Mouse (Mus musculus): ENCODE results near the gene Sfxn4.
"Not testable (repeated sequence)": the region's sequence is repeated elsewhere in the genome, so short reads cannot be mapped to it uniquely, and the experiment has no call there.

Gene Sfxn4

GRCm38 (mm10) chr19:60860868-60861700 lies at the start of gene Sfxn4:
Gene Sfxn4 (minus strand): TSS chr19:60861479.
- peak; percentile 87 for DNase-seq

DNA sequence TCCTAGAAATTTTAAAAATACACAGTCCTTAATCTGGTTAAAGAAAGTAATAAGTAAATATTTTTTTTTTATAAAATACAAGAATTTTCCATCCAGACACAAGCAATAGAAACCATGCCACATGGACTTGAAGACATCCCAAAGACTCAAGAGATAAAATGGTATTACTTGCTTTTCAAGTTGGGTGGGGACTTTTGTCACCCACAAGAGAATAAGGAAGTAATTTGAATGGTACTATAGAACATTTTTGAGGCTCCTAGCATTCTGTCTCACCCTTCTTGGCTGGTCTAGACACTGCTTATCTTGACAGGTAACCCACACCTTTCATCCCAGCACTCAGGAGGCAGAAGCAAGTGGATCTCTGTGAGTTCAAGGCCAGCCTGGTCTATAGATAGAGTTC lies 49.0 kb upstream of the Sfxn4 start:
- DNase-seq, result no peak

DNA sequence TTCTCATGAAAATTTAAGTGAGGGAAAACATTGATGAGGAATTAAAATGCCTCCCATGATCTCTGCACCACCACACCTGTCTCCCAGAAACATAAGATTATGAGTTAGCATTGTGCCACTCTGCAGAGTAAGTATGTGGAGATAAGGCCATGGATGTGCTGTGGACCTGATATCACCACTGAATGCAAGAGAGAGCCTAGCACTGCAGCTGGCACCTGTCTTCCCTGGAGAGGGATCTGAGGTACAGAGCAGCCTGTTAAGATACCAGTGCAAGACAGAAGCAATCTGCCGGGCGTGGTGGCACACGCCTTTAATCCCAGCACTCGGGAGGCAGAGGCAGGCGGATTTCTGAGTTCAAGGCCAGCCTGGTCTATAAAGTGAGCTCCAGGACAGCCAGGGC lies 44.2 kb upstream of the Sfxn4 start:
- DNase-seq, result no peak

DNA sequence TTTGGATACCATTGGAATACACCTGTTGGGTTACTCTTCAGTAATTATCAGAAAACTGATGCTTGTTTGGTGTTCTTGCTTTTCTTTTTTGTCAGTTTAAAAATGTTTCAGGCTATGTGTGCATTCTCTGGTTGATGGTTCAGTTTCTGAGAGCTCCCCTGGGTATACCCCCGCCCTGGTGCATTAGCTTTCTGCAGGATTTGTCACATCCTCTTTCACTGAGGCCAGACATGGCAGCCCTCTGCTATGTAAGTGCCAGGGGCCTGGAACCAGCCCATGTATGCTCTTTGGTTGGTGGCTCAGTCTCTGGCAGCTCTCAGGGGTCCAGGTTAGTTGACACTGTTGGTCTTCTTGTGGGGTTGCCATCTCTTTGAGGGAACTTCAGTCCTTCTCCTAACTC lies 42.7 kb upstream of the Sfxn4 start:
- DNase-seq, result no peak

DNA sequence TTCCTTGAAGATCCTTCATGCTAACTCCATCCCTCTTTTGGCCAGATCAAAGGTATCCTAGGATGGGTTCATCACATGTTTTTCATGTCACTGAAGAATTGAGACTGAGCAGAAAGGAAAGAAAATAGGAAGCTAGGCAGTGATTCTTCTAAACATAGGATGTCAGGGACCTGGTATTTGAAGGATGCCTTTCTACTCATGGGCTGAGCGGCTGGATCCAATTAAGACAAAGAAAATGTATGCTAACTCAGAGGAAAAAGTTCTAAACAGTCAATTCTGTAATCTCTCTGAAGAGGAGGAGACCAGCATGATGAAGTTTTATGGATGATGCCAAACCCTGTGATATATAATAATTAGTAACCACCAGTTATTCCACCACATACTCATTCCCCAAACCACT lies 41.9 kb upstream of the Sfxn4 start:
- DNase-seq, result no peak

GRCm38 (mm10) chr19:60895251-60895880 lies 34.1 kb upstream of the Sfxn4 start:
- DNase-seq, result no peak

- DNase-seq, result peak; percentile 67
Measured at GRCm38 (mm10) chr19:60891934-60892547, 30.8 kb upstream of the Sfxn4 start.

DNA sequence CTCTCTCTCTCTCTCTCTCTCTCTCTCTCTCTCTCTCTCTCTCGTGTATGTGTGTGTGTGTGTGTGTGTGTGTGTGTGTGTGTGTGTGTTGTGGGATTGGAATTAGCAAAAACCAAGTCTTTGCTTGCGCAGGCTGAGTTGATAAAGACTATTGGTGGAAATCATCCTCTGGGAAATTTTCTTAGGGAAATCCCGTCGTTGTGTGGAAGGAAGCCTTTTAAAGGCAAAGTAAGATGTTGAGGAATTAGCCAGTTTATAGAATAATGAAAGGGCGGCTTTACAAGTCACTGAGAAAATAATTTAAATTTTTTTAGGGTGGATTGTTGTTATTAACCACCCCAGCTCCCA lies 29.8 kb upstream of the Sfxn4 start:
- DNase-seq, result no peak

DNA sequence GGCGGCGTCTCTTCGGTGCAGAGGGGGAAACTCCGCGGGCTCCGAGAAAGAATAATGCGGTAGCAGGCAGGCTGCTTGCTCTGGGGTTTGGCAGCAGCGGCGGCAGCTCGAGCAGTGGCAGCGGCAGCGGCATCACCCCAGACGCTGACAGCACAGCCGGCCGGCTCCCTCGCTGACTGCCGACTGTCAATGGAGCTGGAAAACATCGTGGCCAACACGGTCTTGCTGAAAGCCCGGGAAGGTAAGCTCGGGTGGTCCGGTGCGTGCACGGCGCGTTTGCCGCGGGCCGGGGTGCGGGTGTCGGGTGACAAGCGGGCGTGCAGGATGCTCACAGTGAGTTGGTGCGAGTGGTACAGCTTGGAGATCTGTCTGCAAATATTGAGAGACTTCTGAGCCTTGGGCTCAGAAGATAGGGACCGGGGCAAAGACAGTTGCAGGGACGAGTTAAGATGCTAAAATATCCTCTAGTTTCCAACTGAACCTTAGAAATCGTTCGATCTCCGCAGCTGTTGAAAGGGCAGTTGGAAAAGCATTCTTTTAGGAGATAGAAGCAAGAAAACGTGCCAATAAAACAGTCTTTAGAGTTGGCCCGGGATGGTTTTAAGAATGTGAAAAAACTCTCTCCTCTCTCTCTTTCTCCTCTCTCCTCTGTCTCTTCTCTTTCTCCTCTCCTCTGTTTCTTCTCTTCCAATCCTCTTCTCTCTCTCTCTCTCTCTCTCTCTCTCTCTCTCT lies 29.3 kb upstream of the Sfxn4 start:
- peak; percentile 66 for DNase-seq

DNA sequence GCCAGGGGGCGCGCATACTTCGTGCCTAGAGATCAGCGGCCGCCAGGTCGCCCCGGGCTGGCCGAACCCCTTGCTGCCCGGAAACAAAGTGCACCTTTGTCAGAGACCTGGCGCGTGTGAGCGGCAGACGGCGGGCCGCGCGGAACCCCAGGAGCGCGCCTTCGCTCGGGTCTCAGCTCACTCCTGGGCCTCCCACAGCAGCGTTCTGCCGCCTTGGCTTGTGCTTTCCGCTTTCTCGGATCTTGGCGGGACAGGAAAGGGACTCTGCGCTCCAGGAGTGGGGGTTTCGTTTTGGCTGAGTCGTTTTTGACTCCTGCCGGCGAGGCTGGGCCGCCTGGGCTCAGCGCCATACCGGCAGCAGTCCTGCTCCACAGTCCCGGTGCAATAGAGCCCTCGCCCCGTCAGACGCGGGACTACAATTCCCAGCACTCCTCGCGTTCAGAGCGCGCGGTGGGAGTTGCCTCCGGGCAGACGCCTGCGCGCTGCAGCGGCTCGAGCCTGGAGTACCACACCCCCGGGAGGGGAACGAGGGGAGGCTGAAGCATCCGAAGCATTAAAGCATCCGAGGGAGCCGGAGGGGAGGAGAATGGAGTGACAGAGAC lies 28.5 kb upstream of the Sfxn4 start, which contains the start of gene Grk5:
Gene Grk5 (plus strand): TSS at position 36 of the 602 bp plus-strand sequence.
- DNase-seq, result peak; percentile 94

- peak; percentile 49 for DNase-seq
Measured at GRCm38 (mm10) chr19:60889101-60889713, 27.9 kb upstream of the Sfxn4 start.

DNA sequence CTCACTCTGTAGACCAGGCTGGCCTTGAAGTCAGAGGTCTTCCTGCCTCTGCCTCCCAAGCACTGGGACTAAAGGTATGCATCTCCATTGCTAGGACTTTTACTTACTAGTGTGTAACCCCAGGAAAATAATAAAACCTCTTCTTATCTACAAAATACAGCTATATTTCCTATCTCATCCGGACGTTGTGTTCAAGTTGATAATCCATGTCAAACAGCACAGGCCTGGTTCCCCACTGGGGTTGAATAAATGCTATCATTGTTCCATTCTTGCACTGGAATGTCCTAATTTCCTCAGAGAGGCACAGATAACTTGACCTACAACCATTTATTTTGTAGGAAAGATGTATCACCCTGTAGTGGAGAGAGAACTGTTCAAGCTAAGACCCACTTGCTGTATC lies 26.4 kb upstream of the Sfxn4 start:
- DNase-seq, result no peak

DNA sequence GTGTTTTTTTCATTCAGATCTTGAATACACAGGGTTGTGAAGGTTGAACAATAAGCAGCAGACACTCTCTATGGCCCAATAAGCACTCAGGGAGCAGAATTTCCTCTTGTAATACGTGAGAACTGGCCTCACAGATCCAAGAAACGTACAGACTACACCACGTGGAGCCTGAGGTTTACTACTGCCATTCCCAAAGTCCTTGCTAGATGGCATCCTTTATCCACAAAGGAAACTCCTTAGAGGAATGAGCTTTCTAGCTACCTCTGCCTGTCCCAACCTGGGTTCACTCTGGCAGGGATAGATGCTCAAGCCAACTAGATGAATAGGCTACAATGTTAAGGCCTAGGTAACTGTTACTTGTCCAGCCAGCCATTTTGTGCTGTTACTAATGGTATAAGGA lies 21.9 kb upstream of the Sfxn4 start:
- DNase-seq, result peak; percentile 32

DNA sequence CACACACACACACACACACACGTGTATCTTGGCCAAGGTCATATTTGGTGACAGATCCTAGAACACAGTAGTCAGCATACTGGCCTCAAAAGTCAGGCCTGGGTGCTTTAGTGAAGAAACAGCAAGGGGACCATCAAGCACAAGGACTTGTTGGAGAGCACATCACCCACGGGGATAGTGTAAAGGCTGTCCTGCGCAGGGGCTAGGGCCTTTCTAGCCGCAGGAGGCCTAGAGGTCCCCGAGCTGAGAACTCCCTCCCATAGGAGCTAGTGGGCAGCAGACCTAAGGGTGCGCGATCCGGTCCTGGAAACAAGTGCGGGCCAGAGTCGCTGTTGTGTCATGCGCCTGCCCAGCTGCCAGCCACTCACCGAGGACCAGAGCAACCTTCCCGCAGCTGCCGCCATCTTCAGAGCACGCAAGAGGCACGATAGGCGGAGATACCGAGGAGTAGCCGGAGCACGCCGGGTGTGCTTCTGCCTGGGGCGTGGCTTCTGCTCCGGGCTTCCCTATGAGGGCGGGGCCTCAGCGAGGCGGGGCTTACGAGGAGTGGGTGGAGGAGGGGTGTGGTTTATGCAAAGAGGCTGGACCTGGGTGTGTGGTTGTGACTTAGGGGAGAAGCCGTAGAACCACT lies 12.9 kb upstream of the Sfxn4 start, which contains the start of gene Prdx3:
Gene Prdx3 (minus strand): TSS at position 493 of the 631 bp plus-strand sequence.
- peak; percentile 96 for DNase-seq

- DNase-seq, result no peak
Measured at GRCm38 (mm10) chr19:60873501-60873900, 12.2 kb upstream of the Sfxn4 start.

GRCm38 (mm10) chr19:60872272-60872671 lies 11.0 kb upstream of the Sfxn4 start:
- DNase-seq, result no peak

GRCm38 (mm10) chr19:60871366-60871765 lies 10.1 kb upstream of the Sfxn4 start:
- DNase-seq, result no peak

- no peak for DNase-seq
Measured at GRCm38 (mm10) chr19:60870489-60870888, 9.2 kb upstream of the Sfxn4 start.

GRCm38 (mm10) chr19:60866169-60866568 lies 4.9 kb upstream of the Sfxn4 start:
- DNase-seq, result not testable (repeated sequence)

- no peak for DNase-seq
Measured at GRCm38 (mm10) chr19:60845731-60846130, 15.5 kb downstream of the Sfxn4 start.

DNA sequence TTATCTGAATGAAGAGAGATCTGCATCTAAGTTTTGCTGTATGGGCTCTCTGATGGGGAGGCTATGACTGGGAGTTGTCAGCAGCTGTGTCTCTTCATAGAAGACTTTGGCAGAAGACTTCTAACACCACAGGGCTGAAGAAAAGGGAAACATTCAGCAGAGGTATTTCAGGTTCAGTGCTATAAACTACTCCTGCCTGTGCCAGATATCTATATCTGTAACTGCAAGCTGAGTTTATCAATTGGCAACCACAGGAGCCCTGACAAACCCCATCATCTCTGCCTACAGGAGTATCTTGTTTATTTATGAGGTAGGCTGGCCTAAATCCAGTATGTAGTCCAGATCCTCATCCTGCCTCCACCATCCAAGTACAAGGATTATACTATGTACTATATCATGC lies 18.0 kb downstream of the Sfxn4 start:
- DNase-seq, result no peak

DNA sequence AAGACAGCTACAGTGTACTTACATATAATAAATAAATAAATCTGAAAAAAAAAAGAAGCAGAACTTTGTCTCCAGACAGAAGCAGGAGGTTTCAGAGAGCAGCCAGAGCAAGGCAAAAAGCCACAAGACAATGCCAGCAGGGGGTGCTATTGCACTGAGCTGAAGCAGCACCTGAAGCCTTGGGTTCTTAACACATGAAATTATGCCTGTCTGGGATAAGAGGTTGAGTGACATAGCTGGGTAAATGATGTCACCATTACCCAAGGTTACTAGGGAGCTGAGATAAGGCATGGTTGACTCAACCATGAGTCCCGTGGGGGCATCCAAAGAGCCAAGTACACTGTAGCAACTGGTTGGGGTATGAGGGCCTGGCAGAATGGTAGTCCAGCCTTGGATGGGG lies 23.5 kb downstream of the Sfxn4 start:
- DNase-seq, result peak; percentile 61

Measured in cerebellum, adult 8-10 months (tissue).